Mouse (Mus musculus) lung, adult 2 months (tissue): ENCODE results near the gene Csrp2.

Experiments
- CTCF ChIP-seq: fragments of 200-500 bp; IDR thresholded peaks from 2 replicates; pipeline ENCODE4 v1.5.1; 2011; ENCODE audit warnings: mild to moderate bottlenecking, low read length, control low read depth; ENCODE audit not compliant: insufficient read depth
- POLR2A ChIP-seq: fragments of 200-500 bp; IDR thresholded peaks from 2 replicates; pipeline ENCODE4 v1.6.1; 2011; ENCODE audit warnings: low read depth, mild to moderate bottlenecking, control low read depth, low read length, borderline replicate concordance; ENCODE audit errors: extremely low read depth

DNA sequence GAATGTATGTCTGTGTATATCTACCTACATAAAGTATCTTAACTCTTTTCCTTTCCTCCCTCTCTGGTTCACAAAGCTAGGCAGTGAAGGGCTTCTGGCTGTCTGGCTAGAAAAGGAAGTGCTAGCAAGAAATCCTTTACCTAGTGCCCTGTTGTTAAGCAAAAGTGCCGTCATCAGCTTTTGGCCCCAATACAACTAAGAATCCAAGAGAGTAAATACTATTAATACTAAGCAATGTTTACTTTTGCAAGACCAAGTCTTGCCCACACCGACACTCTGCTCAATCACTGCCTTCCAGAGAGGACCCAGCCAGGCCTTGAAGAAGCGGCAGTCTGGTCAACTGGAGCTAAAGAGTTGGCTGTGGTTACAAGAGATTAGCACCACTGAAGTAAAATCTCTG, 51.5 kb downstream of the Csrp2 start:
- TF ChIP-seq CTCF, result no peak
- no peak for TF ChIP-seq POLR2A
